Mouse (Mus musculus) heart, postnatal 0 days (tissue): ENCODE measurements around the gene Ralb. TPM values are rescaled to one million over a fixed set of nuclear protein-coding genes. Genes with fewer than 3 reads are reported as not detected.

Experiments used
- ATAC-seq: fragments of 200-750 bp; cut with Nextera tagmentation; 2 replicates; pipeline ENCODE4 v1.8.0; 2017; ENCODE audit warnings: low read depth, moderate number of reproducible peaks, moderate library complexity; ENCODE audit not compliant: insufficient read depth
- DNase-seq: peaks from one replicate; pipeline ENCODE4 v3.0.0-alpha.2; 2016; ENCODE audit warnings: low spot score
- H3K27ac ChIP-seq: fragments of 300-500 bp; sonication (generic); 2 replicates; pipeline ENCODE4 v1.5.1; 2014; ENCODE audit warnings: low read depth, mild to moderate bottlenecking
- H3K27me3 ChIP-seq: fragments of 300-500 bp; sonication (generic); 2 replicates; pipeline ENCODE4 v1.6.1; 2014; ENCODE audit warnings: low read length, mixed read lengths; ENCODE audit not compliant: control insufficient read depth, insufficient read depth
- H3K36me3 ChIP-seq: fragments of 300-500 bp; sonication (generic); replicated peaks from 2 replicates; pipeline ENCODE4 v1.6.1; 2014; ENCODE audit warnings: low read length, mixed read lengths; ENCODE audit not compliant: control insufficient read depth, insufficient read depth
- H3K4me1 ChIP-seq: fragments of 300-500 bp; sonication (generic); 2 replicates; pipeline ENCODE4 v1.6.1; 2014; ENCODE audit warnings: antibody characterized with exemption; ENCODE audit not compliant: control insufficient read depth, insufficient read depth
- H3K4me2 ChIP-seq: fragments of 300-500 bp; sonication (generic); 2 replicates; pipeline ENCODE4 v1.6.1; 2014; ENCODE audit warnings: low read depth, mild to moderate bottlenecking, low read length, moderate library complexity
- H3K4me3 ChIP-seq: fragments of 300-500 bp; sonication (generic); 2 replicates; pipeline ENCODE4 v1.5.1; 2014; ENCODE audit warnings: low read depth, low read length
- H3K9ac ChIP-seq: fragments of 300-500 bp; sonication (generic); replicated peaks from 2 replicates; pipeline ENCODE4 v1.6.1; 2014; ENCODE audit warnings: low read depth, low read length, mixed read lengths
- H3K9me3 ChIP-seq: fragments of 300-500 bp; sonication (generic); replicated peaks from 2 replicates; pipeline ENCODE4 v1.6.1; 2016; ENCODE audit warnings: low read length; ENCODE audit not compliant: control insufficient read depth
- CTCF ChIP-seq: IDR thresholded peaks from 2 replicates; pipeline ENCODE4 v1.5.1; 2016; ENCODE audit warnings: antibody characterized with exemption, control low read depth, low read depth
- EP300 ChIP-seq: IDR thresholded peaks from 2 replicates; pipeline ENCODE4 v1.6.1; 2016; ENCODE audit warnings: antibody characterized with exemption, low read depth
- WGBS: fragments of 180-500 bp; shearing (Covaris S2); extraction: QIAGEN DNeasy Blood & Tissue Kit; methylation state at CpG from one replicate; pipeline ENCODE4 v1.1.7; 2014; 5-methylcytosine and 5-hydroxymethylcytosine counted together
- polyA plus RNA-seq: library from polyadenylated mRNA; unstranded; fragments of >200 nt; fragmentation: Nextera tagmentation; extraction: Ambion mirVana; gene quantifications from 2 replicates; pipeline ENCODE4 v1.2.1, GENCODE M21; 2015
- total RNA-seq: library from RNA; depleted of rRNA; stranded (reverse); fragments of >200 nt; gene quantifications from 2 replicates; pipeline ENCODE4 v1.2.3, GENCODE M21; 2014; ENCODE audit warnings: low replicate concordance; rRNA removed

Ralb gene
- total and polyA plus RNA-seq, 2 experiments from 2014 or later: 86.0 to 86.2 TPM

DNA sequence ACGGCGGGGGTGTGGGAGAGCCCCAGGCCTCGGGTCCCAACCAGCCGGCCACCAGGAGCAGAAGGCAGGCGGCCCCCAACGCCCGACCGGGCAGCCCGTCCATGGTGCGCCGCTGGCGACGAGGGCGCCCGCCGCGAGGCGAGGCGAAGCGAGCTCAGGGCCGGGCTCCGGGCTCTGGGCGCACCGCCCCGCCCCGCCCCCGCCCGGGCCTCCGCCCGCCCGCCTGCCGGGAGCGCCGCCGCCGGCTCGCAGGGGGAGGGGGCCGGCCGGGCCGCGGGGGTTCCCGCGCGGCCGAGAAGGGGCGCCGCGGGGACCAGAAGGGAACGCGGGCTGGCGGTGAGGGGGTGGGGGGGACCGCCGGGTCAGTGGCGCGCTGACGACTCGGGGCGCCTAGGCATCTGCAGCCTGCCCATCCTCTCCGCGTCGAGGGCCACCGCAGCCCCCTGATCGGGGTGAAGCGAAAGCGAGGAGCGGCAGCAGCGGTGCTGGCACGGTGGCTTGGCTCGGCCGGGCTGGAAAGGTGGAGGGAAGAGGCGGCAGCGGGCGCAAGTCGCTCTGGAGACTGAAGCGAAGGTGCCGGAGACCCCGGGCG is 83.5 kb downstream of the Ralb start:
- Histone ChIP-seq H3K9ac (peak overlapping the region; percentile 34; the same call in 1 of the 2 replicates), H3K27me3 (peaks cover 86% of the 10 kb centered on the region), H3K4me3 (peak overlapping the region; percentile 62), H3K36me3 (no peaks in the 10 kb centered on the region), H3K9me3 (no peaks in the 10 kb centered on the region), H3K27ac (no peak overlapping the region), H3K4me2 (peak overlapping the region; percentile 95), H3K4me1 (0 out of 2 replicates have a peak, but pooled peaks cover 7% of the 10 kb centered on the region)
- no peak for DNase-seq
- WGBS: under 1% methylated on average over 44 of the region's 78 CpGs
- ATAC-seq: peak; percentile 44
- TF ChIP-seq EP300 (no peak), CTCF (no peak)

Other genes with a start within 250 kb of the Ralb start
- 1.2 and 1.7 TPM in 2 replicates for gene Inhbb, start 82.5 kb downstream of the Ralb start, total RNA-seq
- 0.36 and 0.45 TPM in 2 replicates for gene Inhbb, start 82.5 kb downstream of the Ralb start, polyA plus RNA-seq
- gene Tmem185b, start 21.4 kb upstream of the Ralb start, total RNA-seq: 28.5 and 30.5 TPM in 2 replicates
- 18.7 and 20.7 TPM in 2 replicates for gene Tmem185b, start 21.4 kb upstream of the Ralb start, polyA plus RNA-seq
- 6.3 and 6.8 TPM in 2 replicates for gene Epb41l5, start 144.2 kb upstream of the Ralb start, total RNA-seq
- gene Epb41l5, start 144.2 kb upstream of the Ralb start, polyA plus RNA-seq: 4.2 and 4.8 TPM in 2 replicates